Mouse (Mus musculus) activated CD4-positive, CD25-positive, alpha-beta regulatory T cell, adult 4 months (primary cell): Measurements from ENCODE around the gene Rnf157. TPM values are rescaled to one million over a fixed set of nuclear protein-coding genes. Genes with fewer than 3 reads are reported as not detected.
"Not testable (repeated sequence)": the region's sequence is repeated elsewhere in the genome, so short reads cannot be mapped to it uniquely, and the experiment has no call there.

Experiments
- ATAC-seq: one replicate; pipeline ENCODE4 v1.8.0; 2017
- polyA plus RNA-seq, 2 experiments: library from polyadenylated mRNA; unstranded; fragments of 100-300 nt; shearing (Covaris generic); gene quantifications; one replicate each; pipeline ENCODE4 v1.2.1; 2017

The Rnf157 gene
- polyA plus RNA-seq, 2 experiments from 2014 or later = 6.6 to 6.9 TPM

DNA sequence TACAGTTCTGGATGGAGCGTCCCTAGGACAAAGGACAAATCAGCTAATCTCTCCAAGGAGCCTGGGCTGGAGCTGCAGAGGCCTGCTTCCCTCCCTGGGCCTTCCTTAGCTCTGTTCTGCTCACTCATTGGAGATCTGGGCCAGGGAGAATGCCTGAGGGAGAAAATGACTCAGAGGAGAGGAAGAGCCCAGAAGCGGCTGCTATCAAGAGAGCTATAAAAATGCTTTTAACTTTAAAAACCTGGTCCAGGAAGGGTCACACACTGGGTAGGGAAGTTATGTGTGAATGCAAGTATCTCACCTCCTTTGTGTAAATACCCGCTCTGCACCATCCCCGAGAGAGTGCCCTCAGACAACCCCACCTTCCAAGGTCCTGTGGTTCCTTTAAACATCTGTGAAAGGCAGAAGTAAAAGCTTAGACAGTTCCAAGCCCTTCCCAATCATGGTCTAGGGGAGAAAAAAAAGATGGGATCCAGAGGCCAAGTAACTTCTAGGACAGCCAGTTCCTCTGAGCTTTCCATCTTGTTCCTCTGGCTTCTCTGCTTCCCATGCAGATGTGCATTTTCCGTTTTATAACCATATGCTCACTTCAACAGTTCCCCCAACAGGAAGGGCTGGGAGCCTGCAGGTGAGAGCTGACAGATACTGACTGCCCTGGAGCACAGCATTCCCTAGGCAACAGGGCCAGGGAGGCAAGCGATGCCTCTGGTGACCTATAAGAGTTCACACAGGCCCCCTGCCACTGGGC lies 3.5 kb upstream of the Rnf157 start:
- no peak for ATAC-seq

DNA sequence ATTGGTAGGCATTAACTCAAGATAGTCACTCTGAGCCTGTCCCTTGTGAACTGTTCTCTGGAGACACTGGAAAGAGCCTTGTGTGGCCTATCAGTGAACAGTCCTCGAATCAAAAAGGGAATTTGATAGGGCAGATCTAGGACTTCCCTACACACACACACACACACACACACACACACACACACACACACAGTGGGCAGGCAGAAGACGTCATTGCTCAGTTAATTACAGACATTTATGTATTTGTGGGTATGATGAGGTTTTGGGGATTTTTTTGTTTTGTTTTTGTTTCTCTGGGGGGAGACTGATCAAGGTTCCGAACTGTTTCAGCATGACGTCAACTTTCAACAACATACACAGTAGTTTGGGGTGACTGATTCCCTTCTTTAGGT lies 795 bp upstream of the Rnf157 start:
- peak; percentile 36 for ATAC-seq

DNA sequence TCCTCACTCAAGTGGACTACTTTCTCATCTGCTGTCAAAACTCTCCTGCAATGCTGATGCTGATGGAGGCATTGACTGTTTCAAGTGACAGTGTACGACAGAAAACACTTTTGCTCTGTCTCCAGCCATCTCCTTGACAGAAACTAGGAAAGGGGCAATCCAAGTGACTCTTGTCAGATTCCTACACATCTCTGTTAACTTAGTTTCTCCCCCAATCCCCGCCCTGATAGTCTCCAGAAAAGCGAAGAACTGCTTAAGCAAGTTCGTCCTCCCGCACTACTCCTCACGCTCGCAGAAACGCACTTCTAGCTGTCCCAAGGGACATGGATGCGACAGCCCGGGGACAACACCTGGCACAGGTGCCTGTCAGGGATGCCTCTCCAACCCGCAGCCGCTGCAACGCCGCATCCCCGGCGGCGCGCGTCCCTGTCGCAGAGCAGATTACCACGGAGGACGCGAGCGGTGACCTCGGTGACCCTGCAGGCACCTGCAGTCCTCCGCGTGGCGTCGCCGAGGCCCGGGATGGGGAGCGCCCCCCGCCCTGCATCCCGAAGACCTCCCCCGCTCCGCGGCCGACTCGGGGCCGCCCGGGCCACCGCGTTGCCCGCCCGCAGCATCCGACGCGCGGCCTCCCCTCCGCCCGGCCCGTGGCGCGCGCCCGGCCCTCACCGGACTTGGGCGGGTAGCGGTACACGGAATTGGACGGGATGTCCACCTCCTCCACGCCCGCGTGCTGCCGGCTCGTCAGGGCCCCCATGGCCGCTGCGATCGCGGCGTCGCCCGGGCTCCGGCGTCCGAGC lies 604 bp downstream of the Rnf157 start:
- ATAC-seq = peak; percentile 29

DNA sequence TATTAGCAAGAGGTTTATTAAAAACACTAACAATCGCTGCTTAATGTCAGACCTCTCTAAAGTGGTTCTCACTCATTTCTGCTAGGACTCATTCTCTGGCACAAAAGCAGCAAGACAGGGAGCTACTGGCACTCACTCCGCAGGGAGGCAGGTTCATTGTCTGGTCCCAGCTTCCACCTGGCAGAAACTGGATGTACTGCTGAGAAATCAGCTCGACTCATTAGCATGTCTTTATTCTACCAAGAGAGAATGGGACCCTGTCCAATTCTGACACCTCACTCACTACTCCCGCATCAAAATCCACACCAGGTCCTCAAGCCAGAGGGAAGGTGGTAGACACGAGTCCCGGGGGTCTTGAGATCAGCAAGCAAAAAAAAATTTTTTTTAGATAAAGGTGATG lies 1.2 kb downstream of the Rnf157 start:
- no peak for ATAC-seq

DNA sequence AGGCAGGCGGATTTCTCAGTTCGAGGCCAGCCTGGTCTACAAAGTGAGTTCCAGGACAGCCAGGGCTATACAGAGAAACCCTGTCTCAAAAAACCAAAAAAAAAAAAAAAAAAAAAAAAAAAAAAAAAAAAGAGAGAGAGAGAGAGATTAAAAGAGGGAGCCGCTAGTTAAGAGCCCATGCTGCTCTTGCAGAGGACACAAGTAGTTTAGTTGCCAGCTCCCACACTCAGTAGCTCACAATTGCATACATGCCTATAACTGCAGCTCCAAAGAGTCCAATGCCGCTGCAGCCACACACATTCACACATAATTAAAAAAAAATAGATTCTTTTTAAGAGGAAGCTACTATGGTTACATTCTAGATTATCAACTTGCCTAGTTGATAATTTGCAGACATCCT lies 2.4 kb downstream of the Rnf157 start:
- not testable (repeated sequence) for ATAC-seq

DNA sequence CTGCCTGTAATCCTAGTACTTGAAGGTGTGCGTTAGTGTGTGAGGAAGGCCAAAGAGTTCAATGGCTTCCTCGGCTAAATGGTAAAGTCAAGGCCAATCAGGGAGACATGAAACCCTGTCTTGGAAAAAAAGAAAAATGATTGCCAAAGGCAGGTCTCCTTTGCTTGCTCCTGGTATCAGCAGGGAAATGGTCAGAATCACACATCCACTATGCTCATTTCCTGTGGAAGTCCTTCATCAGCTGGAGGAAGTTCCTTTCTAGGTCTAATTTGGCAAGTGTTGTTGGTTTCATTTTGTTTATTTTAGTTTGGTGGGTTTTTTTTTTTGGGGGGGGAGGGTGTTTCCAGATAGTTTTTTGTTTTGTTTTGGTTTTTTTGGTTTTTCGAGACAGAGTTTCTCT lies 3.8 kb downstream of the Rnf157 start:
- ATAC-seq = no peak

DNA sequence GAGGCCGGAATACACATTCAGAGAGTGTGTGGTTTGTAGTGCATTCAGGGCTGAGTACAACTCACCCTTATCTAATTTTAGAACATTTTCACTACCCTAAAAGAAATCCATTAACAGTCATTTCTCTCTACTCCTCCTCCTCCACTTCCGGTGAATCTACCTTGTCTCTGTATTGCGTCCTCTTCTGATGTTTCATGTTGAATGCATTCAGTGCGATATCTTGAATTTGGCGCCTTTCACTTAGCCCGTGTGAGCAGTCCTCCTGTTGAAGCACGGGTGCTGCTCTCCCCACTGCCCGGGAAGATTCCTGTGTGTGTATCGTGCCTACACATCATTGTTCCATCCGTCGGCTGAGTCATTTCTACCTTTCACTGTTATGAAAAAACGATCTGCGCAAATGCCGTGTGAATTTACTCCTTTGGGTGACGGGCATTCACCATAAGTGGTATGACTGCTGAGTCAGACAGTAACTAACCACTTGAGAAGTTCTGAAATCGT lies 6.6 kb downstream of the Rnf157 start:
- peak; percentile 86 for ATAC-seq

DNA sequence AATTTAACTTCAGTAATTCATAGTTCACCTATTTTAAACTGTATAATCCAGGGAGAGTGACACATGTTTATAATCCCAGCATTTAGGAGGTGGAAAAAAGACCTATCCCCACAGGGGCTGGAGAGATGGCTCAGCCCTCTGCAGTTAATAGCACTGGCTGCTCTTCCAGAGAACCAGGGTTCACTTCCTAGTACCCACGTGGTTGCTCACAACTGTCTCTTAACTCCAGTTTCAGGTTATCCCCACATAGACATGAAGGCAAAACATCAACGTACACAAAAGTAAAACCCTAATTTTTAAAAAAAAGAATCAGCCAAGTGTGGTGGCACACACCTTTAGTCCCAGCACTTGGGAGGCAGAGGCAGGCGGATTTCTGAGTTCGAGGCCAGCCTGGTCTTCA lies 7.2 kb downstream of the Rnf157 start:
- ATAC-seq = no peak

DNA sequence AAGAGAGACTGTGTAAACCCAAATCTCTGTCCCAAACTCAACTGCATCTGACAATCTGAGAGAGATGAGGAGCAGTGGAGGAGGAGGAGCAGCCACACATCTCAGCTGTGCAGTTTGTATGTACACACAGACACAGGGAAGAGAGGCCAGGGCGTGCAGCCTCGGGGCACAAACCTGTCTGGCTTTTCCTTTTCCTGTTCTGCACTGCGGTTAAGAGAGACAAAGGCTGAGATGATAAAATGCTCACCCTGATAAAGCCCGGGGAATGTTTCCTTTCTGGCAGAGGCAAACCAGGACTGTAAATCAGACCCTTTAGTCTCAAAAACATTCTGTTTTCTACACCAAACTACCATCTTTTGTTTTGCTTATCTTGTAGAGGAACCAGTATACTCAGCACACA lies 12.3 kb downstream of the Rnf157 start:
- ATAC-seq = no peak

DNA sequence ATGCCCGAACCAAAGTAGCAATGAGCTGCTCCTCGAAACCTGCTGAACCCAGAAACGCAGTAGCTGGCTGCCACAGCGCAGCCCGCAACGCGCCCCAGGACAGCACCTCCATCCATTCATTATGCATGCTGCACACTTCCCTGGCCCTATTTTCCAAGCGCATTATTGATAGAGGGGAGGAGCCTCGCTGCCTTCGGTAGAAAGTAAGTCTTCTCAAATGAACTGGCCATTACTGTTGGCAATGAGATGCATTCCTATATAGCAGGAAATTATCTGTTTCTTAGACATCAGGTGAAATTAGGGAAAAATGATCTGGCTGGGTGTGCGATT lies 14.5 kb downstream of the Rnf157 start:
- ATAC-seq = no peak

DNA sequence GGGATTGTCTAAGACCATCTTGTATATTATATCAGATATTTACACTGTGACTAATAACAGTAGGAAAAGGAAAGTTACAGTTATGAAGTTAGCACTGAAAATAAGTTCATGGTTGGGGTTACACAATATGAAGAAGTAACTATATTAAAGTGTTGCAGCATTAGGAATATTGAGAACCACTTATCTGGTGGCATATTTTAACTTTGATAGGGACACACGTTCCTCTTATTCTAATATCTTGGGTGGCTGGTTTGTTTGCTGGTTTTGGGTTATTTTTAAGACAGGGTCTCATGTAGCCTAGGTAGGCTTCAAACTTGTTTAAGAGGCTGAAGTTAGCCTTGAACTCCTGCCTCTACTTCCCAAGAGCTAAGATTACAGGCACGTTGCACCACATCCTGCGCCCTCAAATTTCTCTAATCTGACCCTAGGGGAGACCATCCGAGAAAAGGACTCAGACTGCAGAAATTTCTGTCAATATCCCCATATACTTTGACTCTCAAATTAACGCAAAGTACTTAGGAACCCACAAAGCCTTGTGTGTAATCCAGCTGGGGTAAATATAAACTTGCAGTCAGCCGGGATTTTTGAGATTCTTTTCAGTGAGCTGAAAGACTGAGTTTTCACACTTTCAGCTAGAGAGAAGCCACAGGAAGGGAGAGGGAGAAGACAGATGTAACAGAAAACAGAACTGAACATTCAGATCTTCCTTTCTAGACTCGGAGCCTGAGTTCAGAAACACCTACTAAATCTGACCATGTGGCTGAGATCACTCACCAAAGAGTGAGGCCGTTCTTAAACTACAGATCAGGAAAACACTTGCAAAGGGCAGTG lies 15.1 kb downstream of the Rnf157 start:
- ATAC-seq = no peak

DNA sequence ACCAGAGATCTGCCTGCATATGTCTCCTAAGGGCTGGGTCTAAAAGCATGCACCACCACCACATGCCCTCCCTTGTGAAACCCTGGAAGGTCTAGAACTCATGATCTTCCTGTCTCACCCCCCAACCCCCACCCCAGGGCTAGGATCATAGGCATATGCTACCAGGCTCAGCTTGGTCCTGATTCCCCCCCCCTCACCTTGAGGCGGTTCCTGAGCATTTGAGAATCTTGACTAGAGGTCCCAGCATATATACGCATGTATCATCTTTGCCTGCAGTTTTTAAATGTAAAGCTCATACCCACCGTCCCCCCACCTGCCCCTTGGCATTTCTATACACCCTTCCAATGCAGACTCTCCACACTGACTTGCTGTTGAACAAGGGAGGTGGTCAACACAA lies 15.9 kb downstream of the Rnf157 start:
- ATAC-seq = no peak

DNA sequence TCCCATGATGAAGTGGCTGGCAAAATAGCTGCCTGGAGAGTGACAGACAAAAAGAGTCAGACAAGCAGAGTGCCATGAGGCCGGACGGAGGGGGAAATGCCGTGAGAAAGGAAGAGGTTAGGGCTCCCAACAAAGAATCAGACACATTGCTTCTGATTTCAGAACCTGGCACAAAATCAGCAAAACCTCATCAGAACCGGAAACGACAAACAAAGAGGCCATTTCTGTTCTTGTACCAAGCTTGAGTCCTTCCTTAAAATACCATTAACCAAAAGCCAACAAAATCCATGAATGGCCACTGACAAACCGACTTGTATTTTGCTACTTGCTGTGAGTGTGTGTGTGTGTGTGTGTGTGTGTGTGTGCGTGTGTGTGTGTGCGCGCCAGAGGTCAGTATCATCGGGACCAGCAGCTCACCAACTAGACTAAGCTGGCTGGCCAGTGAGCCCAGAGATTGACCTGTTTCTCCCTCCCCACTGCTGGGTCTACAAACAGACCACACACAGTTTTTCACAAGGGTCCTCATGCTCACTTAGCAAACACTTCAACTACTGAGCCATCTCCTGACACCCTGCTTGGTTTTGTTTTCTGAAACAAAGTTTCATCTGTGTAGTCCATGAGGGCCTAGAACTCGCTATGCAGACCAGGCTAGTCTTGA lies 16.4 kb downstream of the Rnf157 start:
- no peak for ATAC-seq

DNA sequence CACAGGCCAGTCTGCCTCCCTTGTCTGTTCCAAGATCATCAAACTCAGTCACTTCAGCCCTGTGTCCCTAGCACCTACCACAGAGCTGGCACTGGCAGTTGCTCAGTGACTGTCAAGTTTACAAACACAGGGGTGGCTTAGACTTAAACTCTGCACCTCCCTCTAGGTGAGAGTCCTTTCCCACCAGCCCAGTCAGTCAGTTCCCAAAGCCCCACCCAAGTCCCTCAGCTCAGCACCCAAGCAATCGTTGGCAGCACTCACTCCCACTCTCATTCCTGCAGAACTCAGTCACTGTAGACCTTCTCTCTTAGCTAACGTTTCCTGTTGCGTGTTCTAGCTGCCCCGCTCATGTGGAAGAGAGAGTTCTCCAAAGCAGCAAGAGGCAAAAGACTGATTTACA lies 18.1 kb downstream of the Rnf157 start:
- peak; percentile 46 for ATAC-seq

DNA sequence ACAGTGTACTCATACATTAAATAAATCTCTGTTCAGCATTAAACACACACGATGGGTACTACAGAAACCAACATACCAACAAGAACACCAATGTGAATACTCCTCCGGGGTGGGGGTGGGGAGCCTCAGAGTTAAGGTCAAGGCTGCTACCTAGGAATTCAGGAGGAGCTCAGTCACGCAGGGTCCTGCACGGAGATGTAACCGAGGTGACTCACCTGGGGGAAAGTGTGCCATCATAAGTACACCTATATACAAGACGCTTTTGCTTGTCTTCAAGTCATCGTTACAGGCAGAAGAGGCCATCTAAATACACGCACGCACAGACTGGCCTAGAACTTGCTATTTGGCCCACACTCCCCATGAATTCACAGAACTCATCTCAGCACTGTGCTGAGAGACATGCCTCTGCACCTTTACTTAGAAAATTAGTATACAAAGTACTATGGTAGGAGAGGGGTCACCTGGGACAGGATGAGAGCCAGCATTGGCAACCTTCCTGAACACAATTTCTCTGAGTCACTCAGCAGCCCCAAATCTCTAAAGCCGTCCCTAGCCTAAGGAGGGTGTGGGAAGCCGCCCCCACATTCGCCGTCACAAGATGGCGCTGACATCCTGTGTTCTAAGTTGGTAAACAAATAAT lies 23.9 kb downstream of the Rnf157 start:
- ATAC-seq = peak; percentile 61

DNA sequence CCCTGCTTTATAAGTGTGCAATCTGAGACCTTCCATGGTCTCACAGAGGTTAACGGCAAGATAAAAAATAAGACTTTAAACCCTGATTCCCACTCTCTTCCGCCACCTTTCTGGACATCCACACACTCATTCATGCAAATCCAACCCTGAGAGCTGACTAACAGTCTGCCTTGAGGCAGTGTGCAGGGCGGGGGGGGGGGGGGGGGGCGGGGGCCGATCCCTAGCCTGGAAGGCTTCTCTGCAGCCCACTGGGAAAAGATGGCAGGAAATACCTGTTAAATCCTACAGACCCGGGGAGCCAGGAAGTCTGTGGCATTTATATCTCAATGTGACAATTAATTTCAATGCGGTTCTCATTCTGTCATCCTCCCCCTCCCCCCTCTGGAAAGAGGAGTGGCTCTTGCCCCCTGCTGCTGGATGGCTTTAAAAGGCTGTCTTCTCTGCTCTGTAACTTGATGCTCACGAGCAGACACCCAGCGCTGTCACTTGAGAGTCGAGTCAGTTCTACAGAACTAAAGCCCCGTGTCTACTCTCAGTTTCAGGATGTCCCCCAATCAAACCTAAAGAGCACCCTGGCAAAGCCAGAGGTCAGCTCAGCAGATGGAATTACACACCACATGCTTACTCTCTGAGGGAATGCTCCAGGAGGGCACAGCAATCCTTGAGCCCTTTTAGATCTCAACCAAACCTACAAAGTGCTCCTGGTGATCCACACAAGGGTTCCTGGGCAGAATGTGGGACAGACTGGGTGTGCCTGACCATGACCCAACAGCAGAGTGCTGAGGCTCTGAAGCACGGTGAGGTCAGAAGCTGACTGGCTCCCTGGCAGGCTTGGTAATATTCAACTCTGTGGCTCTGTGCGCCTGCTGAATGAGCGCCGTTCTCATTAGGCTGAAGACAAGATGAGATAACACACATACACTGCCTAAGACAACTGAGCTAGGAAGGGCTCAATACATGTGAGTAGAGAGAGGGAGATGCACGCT lies 25.5 kb downstream of the Rnf157 start:
- ATAC-seq = no peak

DNA sequence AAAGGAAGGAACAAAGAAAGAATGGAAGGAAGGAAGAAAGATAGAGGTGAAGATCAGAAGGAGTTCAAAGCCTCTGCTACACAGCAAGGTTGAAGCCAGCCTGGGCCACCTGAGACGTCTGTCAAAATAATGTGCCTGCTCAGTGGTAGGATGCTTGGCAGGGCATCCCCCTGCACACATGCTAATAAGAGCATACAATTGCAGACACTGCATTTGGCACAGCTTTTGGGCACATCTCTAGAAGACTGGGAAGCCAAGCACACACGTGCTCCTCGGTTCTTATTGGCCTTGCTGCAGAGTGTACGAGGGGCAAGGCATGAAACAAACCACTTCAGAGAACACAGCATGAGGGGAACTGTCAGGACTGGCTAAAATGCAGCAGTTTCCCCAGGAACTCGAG lies 26.8 kb downstream of the Rnf157 start:
- no peak for ATAC-seq

DNA sequence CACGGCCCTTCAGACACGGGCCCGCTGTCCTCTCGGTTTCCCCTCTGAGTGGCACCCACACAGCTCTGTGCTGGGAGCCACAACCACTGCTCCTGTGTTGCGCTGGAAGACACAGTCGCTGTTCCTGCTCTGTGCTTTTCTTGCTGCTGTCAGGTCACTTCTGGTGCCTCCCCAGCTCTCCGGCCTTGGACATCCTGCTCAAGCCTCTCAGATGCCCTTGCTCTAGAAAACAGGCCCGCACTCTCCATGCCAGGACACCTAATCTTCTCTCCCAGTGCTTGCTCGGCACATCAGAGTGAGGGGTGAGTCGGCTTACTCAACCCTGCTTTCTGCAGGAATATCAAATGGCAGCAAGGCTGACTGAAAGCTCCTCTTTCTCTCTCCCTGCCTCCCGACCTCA lies 28.7 kb downstream of the Rnf157 start:
- no peak for ATAC-seq

DNA sequence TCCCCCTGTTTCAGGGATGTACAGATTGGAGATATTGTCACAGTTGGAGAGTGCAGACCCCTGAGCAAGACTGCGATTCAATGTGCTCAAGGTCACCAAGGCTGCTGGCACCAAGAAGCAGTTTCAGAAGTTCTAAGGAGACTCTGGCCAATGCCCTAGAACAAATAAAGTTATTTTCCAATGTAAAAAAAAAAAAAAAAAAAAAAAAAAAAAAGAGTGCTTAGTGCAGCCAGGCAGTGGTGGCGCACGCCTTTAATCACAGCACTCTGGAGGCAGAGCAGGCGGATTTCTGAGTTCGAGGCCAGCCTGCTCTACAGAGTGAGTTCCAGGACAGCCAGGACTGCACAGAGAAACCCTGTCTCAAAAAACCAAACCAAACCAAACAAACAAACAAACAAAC lies 29.8 kb downstream of the Rnf157 start:
- not testable (repeated sequence) for ATAC-seq

DNA sequence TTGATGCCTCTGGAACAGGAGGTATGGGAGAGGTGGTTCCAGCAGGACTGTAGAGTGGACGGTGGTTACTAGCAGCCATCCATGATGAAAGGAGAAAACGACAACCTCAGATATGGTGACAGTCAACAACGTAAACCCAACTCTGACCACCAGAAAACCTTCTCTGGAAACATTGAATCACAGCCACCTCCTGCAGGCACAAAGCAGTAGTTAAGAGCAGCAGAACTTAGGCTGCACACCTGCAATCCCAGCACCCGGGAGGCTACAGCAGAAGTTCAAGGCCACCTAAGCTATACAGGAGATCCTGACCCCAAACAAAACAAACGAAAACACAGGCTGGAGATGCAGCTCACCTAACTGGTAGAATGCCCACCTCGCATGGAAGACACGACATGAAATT lies 32.1 kb downstream of the Rnf157 start:
- no peak for ATAC-seq

DNA sequence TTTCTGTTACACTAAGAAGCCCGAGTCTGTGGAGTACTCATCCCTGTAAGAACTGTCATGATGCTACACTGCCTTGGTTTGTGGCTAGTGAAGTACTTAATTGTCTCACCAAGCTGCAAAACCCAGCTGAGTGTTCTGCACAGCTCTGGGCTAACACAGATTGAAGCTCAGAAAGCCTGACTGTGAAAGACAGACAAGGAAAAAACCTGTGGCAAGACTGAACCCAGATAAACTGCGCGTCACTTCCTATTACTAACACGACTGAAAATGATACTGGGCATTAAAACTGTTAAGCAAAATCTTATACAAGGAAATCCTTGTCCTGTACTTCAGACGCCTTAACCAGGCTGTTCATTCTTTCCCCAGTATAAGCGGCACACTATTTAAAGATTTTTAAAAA lies 33.3 kb downstream of the Rnf157 start:
- peak; percentile 27 for ATAC-seq
